ENCODE assay signal across 20 mouse cellular contexts in genomic region chr5:102032594-102033240, GRCm38 (mm10). TPM values are rescaled to one million over a fixed set of nuclear protein-coding genes. Genes with fewer than 3 reads are reported as not detected.
DNase-seq lines count a peak whose midpoint lies in the region; ATAC-seq lines count a peak whose summit lies in the region.
"Had no signal": no experiment of that assay in that cellular context is flagged by ENCODE, and none has a peak within 500 bp of the region (broad histone marks: within the 10 kb centered on the region; RNA-seq: fewer than 3 reads in every experiment).

No protein-coding gene starts in this region.

- H3K27me3 ChIP-seq in hindbrain, embryonic 16.5 days (replicated peaks; ENCODE audit: control insufficient read depth, insufficient read depth, low read length), result no peaks in the 10 kb centered on the region
- no peaks in the 10 kb centered on the region for H3K27me3 ChIP-seq in hindbrain, embryonic 14.5 days (ENCODE audit: control insufficient read depth, insufficient read depth, low read length)
- H3K27me3 ChIP-seq in neural tube, embryonic 15.5 days (replicated peaks), result no peaks in the 10 kb centered on the region
- H3K27me3 ChIP-seq: heart, embryonic 15.5 days; hindbrain, embryonic 12.5 days; stomach, embryonic 15.5 days had no signal

- intact Hi-C loops in left cerebral cortex, postnatal 14 days (cut with DNase I), result no loop called here

- H3K9me3 ChIP-seq in hindbrain, embryonic 16.5 days (ENCODE audit: control insufficient read depth, low read length), result no peaks in the 10 kb centered on the region
- H3K9me3 ChIP-seq in hindbrain, embryonic 14.5 days (ENCODE audit: control insufficient read depth, low read length), result no peaks in the 10 kb centered on the region
- H3K9me3 ChIP-seq in neural tube, embryonic 15.5 days (replicated peaks), result no peaks in the 10 kb centered on the region
- H3K9me3 ChIP-seq: heart, embryonic 15.5 days; hindbrain, embryonic 12.5 days; stomach, embryonic 15.5 days had no signal

- H3K4me3 ChIP-seq in hindbrain, embryonic 16.5 days (ENCODE audit: low read length), result no peak overlapping the region
- no peak overlapping the region for H3K4me3 ChIP-seq in hindbrain, embryonic 14.5 days (replicated peaks; ENCODE audit: low read length)
- H3K4me3 ChIP-seq in neural tube, embryonic 15.5 days (replicated peaks), result no peak overlapping the region
- H3K4me3 ChIP-seq: erythroblast, embryonic 14.5 days; heart, embryonic 15.5 days; hindbrain, embryonic 12.5 days; myocyte; stomach, embryonic 15.5 days had no signal

- ATAC-seq in hindbrain, embryonic 16.5 days, result peak; percentile 53; the same call in 1 of the 2 replicates
- no peak; the same call in 1 of the 2 replicates for ATAC-seq in hindbrain, embryonic 14.5 days (ENCODE audit: low FRiP score)
- no peak for ATAC-seq in neural tube, embryonic 15.5 days (ENCODE audit: low FRiP score)
- ATAC-seq: CD4-positive, CD25-positive, alpha-beta regulatory T cell, adult 4 months had no signal

- H3K4me1 ChIP-seq in hindbrain, embryonic 16.5 days (ENCODE audit: control insufficient read depth, insufficient read depth, low read depth, low read length), result no peaks in the 10 kb centered on the region
- no peaks in the 10 kb centered on the region for H3K4me1 ChIP-seq in hindbrain, embryonic 14.5 days (replicated peaks; ENCODE audit: control insufficient read depth, insufficient read depth, low read length)
- H3K4me1 ChIP-seq in neural tube, embryonic 15.5 days, result no peaks in the 10 kb centered on the region
- H3K4me1 ChIP-seq: heart, embryonic 15.5 days; hindbrain, embryonic 12.5 days; stomach, embryonic 15.5 days had no signal

- WGBS in hindbrain, embryonic 16.5 days, result 88% methylated on average over 22 of the region's 22 CpGs
- WGBS in hindbrain, embryonic 14.5 days, result 89% methylated on average over 22 of the region's 22 CpGs
- 90% methylated on average over 22 of the region's 22 CpGs for WGBS in neural tube, embryonic 15.5 days

- no peak overlapping the region for H3K9ac ChIP-seq in hindbrain, embryonic 16.5 days (ENCODE audit: low read depth, low read length)
- H3K9ac ChIP-seq in hindbrain, embryonic 14.5 days, result no peak overlapping the region
- H3K9ac ChIP-seq in neural tube, embryonic 15.5 days (replicated peaks), result no peak overlapping the region
- H3K9ac ChIP-seq: heart, embryonic 15.5 days; hindbrain, embryonic 12.5 days; lung, embryonic 14.5 days; stomach, embryonic 15.5 days had no signal

- H3K36me3 ChIP-seq in hindbrain, embryonic 16.5 days (ENCODE audit: control insufficient read depth, insufficient read depth, low read length), result peaks cover 21% of the 10 kb centered on the region
- peaks cover 91% of the 10 kb centered on the region for H3K36me3 ChIP-seq in hindbrain, embryonic 14.5 days (replicated peaks; ENCODE audit: control insufficient read depth, insufficient read depth)
- peaks cover 60% of the 10 kb centered on the region for H3K36me3 ChIP-seq in neural tube, embryonic 15.5 days

- no peak overlapping the region; the same call in none of the 2 replicates for H3K27ac ChIP-seq in hindbrain, embryonic 16.5 days (ENCODE audit: low read depth, low read length)
- H3K27ac ChIP-seq in hindbrain, embryonic 14.5 days, result no peak overlapping the region
- 0 out of 2 replicates have a peak overlapping the region, but pooled peaks have one; percentile 23 for H3K27ac ChIP-seq in neural tube, embryonic 15.5 days (replicated peaks)
- H3K27ac ChIP-seq: heart, embryonic 15.5 days; hindbrain, embryonic 12.5 days; stomach, embryonic 15.5 days had no signal

- DNase-seq in hindbrain, embryonic 14.5 days (ENCODE audit: low spot score), result no peak
- DNase-seq in neural tube, embryonic 10.5 days (ENCODE audit: extremely low spot score, low spot score), result no peak
- peak; percentile 29 to 60 for DNase-seq in left cerebral cortex, postnatal 14 days (ENCODE audit: low spot score in 2 of 2)
- DNase-seq in telencephalon, adult 2 months (ENCODE audit: low read depth, low spot score), result peak; percentile 52
- no peak for DNase-seq in urinary bladder, postnatal 14 days (ENCODE audit: low spot score)
- DNase-seq: adrenal gland, postnatal 25 days; cerebellum, adult 9-11 months; embryo, embryonic 11 days; kidney, adult 9 months; lung, embryonic 14.5 days; spleen, adult 18-20 months; thymus, postnatal 14 days had no signal

- no peak overlapping the region for H3K4me2 ChIP-seq in hindbrain, embryonic 16.5 days (ENCODE audit: low read length)
- H3K4me2 ChIP-seq in hindbrain, embryonic 14.5 days (replicated peaks), result no peak overlapping the region
- H3K4me2 ChIP-seq in neural tube, embryonic 15.5 days, result no peak overlapping the region
- H3K4me2 ChIP-seq: heart, embryonic 15.5 days; hindbrain, embryonic 12.5 days; lung, embryonic 14.5 days; stomach, embryonic 15.5 days had no signal

RNA-seq across cellular contexts. Expression of gene Wdfy3, which starts 37.0 kb away (rescaled TPM):
- 22.5 and 25.4 TPM in 2 replicates for polyA plus RNA-seq in hindbrain, embryonic 16.5 days (2015; fragmentation: Nextera tagmentation; extraction: Ambion mirVana)
- 35.3 and 36.2 TPM in 2 replicates for polyA plus RNA-seq in hindbrain, embryonic 14.5 days (2014; fragmentation: Nextera tagmentation; extraction: Ambion mirVana)
- 20.5 and 22.9 TPM in 2 replicates for polyA plus RNA-seq in neural tube, embryonic 15.5 days (2015; fragmentation: Nextera tagmentation; extraction: Ambion mirVana)
- total RNA-seq in left cerebral cortex, postnatal 14 days (2021), result 100 to 1,000 TPM; 109 to 112 TPM

Comparison
In these comparisons a context has a peak if more than half of its experiments do, and no peak if none do; other contexts are left out.
1. DNase-seq: peak in left cerebral cortex, postnatal 14 days (2 of 2) and telencephalon, adult 2 months (single experiment); none in hindbrain, embryonic 14.5 days (single experiment), neural tube, embryonic 10.5 days (single experiment) and urinary bladder, postnatal 14 days (single experiment).